Mouse (Mus musculus) cerebellum, postnatal 10 days (tissue): ENCODE measurements around the gene Map2k3.

ENCODE experiments used
- DNase-seq, 2 experiments: peaks; one replicate each; pipeline ENCODE4 v3.0.0; 2021; ENCODE audit warnings: mixed read lengths in 2 of 2

Gene Map2k3

DNA sequence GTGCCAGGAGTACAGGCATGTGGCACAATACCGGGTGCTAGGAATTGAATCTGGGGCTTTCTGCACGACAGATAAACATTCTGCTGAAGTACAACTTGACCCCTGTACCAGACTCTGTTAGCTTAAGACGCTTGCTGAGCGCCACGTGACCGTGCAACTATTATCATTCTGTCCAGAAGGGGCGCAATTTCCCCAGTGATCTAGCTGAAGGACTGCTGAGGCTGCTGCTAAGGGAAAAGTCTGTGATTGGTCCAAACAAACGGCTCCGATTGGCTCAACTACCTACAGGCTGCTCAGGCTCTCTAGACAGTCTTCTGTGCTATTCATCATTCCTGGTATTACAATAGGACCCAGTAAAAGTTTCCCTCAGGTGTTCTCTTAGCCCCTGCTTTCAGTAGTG, 4.6 kb upstream of the Map2k3 start:
- peak; percentile 94 to 97 for DNase-seq

DNA sequence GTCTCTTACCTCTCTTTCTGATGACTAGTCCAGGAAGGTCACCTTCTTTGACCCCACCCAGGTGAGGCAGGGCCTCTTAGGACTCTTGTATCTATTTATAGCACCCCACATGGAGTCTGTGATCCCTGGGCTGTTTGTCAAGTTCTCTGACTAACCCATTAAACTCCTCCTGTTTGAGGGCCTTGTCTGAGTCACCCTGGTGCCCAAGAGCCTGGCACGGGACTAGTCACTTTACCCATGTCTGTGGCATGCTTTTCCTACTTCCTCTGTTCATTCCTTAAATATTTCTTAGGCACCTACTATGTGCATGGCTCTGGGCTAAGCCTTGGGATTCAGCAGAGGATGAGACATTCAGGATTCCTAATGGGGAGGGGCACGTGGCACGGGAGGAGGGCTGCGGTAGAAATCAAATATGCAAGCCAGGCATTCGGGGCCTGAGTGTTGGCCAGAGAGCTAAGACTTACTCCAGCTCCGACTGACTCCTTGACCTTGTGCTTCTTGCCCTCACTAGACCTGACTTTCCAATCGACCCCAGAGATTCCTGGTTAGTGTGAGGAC, 1.0 kb upstream of the Map2k3 start:
- DNase-seq: no peak

DNA sequence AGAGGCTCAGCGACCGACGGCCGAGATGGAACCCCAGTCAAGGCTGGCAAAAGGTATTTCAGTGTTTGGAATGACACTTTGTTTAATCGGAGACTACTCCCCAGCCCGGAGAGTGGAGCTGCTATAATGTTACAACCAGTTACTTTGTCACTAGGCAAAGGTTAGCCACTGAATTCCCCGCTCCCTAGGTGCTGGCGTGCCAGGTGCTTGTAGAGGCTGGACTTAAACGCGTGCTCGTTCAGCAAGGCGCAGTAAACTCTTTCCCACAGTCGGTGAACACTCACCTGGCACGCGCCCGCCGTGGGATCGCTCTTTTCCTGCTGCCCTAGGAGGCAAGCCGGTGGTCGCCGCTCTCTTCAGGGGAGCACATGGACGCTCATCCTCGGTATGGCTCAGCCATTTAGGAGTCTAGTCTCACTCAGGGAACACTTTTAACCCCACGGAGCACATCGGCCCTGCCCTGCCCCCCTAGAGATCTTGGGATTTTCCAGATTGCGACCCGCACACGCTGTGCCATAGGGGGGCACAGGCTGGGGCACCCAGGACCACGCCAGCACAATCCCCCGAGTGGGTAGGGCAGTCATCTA, 458 bp upstream of the Map2k3 start:
- peak in 1 of 2 experiments; percentile 56 for DNase-seq

DNA sequence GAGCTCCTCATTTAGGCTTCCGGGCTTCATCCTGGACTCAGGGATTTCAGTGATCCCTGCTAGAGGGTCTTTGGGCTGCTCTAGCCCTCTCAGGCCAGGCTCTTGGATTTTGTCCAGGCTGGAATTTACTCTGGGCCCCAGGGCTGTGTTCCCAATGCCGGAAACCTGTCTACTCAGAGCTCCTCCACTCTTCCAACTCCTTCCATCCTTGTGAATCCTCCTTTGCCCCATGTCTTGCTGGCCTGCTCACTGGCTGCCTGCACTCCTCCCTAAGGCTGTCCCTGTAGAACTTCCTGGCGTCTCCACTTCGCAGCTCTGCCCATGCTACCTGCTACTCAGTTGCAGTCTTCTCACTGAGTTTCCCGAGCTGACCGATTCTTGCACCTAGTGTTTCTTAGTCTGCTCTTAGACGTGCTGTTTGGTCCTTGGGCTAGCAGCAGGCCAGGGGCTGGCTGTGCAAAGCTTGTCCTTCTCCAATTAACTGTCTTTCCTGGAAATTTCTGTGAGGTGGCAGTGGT, 729 bp downstream of the Map2k3 start:
- DNase-seq: peak in 1 of 2 experiments; percentile 43

DNA sequence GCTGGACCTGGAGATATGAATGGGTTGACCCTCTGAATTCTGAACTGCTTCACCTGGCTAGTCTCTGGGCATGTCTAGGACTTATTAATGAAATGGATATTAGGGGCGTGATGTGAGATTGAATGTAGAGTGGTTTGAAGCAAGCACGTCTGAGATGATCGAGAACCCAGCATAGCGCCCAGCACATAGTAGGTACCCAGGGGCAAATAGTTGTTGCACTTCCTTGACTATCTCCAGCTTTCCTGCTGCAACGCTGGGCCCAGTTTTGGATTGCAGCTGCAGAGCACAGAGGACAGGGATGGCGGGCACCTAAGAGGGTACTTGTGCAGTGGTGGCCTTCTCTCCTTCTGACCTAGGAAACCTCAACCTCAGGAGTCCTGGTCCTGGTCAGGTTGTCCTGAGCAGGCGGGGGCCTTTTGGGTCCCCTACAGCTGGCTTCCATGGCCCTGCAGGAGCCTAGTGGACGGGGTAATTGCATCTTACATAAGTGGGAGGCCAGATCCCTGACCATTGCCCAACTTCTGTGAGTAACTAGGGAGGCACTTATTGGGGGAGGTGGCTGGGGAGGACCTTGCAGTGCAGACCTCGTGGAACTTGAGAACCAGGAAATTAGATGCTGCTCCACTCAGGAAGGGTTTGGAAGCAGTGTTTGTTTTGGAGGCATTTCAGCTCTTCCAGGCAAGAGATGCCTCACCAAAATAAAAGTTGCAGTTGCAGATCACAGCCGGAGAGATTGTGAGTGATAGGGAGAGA, 1.5 kb downstream of the Map2k3 start:
- DNase-seq: no peak

DNA sequence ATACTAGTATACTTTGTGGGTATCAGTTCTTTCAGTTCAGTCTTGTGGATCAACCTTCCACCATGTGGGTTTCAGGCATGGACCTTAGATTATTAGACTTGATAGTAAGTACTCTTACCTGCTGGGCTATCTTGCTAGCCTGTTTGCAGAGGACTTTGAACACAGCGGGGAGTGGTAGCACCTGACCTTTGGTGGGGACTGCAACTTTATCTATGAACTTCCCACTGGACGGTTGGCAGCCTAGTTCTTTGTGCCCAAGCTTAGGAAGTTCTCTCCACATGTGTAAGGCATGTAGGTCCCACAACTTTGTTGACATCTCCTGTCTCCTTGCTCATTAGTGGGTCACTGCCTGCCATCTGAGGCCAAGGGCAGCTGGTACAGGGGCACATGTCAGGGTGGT, 3.0 kb downstream of the Map2k3 start:
- no peak for DNase-seq

DNA sequence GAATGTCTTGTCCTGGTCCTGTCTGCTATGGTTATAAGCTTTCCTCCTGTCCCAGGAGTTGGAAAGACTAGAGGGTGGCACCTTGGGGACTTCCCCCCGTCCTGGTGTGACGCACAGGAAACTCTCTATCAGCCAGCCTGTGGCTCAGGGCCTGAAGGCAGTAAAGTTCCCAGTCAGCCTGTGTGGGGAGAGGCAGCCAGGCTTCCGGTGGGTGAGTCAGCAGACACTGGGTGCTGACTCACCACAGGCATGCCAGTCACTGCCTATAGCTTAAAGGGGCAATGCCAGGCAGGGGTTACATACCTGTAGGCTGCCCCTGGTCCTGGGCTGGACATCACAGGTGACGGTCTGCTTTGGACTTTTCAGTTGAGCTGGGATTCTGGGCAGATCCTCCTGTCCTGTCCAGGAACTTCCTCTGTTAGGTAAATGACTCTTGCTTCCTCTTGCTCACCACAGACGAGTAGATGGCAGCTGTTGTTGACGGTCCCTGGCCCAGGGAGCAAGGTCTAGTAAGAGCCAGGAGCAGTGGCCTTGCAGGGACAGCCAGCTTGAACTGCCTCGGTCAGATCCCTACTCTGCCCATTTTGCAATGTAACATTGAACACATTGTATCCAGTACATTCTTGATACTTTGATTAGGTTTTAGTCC, 3.6 kb downstream of the Map2k3 start:
- DNase-seq: no peak

DNA sequence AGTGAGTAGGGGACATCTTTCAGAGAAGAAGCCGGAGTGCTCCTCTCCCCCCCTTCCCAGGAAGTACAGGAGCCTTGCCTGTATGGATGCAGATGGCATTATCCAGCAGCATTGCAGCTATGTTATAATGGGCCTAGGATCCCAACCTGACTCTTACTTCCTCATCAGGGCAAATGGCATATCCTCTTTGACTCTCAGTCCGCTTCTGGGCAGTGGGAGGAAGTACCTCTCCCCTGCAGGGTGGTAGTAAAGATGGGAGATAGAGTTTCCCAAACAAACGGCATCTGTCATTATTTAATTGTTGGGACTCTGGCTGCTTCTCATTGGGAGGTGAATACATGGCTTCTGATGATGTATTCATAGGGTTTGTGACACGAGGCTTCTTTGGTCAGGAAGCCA, 4.1 kb downstream of the Map2k3 start:
- no peak for DNase-seq

DNA sequence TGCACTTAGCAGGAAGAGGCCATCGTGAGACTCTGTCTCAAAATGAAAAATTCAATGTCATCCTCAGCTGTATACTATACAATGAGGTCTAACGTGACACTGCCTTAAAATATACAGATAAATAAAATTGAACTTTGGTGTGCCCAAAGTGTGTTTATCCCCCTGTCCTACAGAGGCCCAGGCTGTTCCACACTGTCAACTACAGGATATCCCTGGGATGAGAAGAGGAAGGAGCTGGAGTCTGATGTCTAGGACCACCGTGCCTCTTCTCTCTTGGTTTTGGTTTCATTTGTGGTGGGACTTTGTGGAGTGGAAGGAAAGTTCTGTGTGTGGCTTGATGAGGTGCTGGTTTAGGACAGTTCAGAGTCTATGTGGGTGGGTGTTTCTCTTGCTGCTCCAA, 5.8 kb downstream of the Map2k3 start:
- DNase-seq: no peak

DNA sequence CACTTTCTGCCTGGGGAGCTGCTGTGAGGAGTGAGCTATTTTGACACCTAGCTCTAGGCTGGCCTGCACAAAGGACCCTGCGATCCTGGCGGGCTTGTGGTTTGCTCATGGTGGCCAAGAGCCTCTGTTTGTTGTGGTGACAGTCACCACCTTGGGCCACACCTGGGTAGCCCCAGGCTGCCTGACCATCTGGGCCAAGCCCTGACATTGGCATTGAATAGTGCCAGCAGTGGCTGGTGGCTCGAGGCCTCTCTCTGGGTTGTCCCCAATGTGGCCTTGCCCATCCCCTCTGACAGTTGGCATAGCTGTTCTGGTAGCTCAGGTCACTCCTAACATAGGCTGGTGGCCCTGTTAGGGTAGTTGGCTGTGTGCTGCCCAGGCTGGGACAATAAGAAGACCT, 7.7 kb downstream of the Map2k3 start:
- DNase-seq: peak; percentile 47 to 48

DNA sequence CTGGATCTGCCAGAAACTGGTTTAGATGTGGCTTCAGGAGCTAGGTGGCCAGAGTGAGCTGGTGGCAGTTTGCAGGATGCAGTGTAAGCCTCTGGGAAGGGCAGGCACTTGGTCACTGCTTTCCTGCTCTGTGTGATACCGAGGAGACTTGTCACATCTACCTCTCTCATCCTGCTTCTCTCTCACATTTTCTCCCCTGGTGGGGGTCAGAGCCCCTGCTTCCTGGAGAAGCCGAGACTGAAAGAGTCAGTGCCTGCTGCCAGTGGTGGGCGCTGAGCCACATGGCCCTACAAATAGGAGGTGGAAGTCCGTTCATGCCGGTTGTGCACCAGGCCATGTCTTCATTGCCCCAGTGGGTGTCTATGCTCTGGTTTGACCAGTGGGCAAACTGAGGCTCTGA, 8.7 kb downstream of the Map2k3 start:
- no peak for DNase-seq

DNA sequence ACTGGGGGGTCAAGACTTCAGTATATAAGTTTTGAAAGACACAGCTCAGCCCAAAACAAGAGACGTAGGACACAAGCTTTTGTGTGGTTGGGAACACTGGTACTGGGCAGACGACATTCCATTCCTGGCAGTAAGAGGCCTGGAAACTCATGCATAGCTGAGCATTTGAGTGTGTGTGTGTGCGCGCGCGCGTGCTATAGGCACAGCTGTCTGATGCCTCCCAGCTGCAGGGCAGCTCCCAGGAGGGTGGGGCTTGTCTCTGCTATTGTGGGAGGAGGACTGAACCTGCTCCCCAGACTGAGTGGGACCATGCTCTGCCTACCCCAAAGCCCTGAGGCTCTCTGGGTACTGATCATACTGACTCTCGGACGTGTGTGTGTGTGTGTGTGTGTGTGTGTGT, 9.5 kb downstream of the Map2k3 start:
- no peak for DNase-seq

DNA sequence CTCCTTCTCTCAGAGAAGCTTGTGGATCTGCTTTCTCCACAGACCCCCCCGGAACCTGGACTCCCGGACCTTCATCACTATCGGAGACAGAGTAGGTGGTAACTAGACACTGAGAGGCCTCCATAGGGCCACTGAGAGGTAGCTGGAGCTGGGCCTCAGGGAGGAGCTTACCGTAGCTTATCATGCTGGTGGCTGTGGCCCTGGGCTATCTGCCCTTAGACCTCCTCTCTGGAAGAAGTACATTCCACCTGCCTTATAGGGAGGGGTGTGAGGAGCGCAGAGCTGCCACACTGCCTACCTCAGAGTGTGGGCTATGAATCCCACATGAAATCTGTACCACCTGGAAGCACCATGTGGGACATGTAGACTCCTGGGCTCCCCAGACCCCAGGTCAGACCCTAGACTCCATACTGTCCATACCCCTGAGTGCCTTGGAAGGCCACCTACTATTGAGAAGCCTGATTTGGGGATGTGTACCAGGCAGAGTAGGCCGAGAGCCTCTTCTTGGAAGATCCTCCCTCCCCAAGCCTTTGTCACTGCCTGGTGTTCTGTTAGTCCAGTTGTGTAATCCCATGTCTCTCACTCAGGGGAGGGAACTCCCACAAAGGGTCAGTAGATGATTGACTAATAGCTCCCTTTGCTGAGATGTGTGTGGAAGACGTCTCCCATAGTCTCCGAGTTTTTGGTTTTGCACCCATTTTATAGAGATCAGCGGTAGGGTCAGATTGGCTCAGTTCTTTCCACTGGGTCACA, 10.6 kb downstream of the Map2k3 start:
- DNase-seq: no peak

DNA sequence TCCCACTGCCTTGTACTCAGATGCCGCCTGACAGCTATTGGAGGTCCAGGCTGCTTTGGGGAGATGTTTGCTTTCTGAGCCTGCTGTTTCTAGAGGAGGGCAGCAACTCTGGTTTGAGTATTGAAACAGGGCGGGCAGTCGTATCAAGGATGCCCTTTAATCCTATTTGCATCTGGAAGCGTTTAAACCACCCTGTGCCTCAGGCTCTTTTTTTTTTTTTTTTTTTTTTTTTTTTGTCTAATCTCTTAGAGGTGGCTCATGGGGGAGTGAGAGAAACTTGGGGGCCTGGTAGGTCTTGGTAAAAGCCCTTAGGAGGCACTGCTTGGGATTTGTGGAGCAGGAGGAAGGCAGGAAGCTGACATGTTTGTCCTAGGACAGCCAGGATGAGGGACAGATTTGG, 13.2 kb downstream of the Map2k3 start:
- no peak for DNase-seq

DNA sequence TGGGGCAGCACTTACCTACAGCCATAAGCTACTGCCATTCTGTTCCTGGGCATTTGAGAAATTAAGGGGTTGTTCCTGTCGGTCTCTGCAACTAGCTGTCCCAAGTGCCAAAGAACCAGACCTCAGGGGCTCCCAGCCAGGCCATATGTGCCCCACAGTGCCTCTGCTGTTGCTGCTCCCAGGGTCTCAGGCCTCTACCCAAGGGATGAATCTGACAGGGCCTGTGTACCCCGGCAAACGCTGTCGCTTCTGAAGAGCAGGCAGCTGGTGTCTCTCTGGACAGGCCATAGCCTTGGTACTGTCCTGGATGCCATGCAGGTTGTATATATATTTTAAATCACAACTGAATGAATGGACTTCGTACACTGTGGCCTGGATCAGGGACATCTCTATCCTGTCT, 20.1 kb downstream of the Map2k3 start:
- DNase-seq: no peak

DNA sequence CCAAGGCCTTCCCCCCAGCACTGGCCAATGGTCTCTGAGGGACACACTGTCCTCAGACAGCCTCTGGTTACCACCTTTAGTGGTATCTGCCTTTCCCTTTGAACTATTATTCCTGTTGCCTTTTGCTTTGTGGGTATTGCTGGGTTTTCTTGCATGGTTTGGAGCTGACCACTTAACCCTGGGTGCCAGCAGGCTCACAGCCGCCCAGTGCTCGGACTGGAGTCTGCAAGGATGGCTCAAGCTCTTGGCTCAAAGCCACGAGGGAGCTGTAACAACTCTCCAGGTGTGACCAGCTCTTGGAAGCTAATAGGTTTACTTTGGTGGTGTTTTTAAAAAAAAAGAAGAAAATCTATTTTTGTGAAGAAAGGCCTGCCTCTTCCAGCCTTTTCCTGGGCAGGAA, 20.5 kb downstream of the Map2k3 start:
- DNase-seq: peak in 1 of 2 experiments; percentile 35

DNA sequence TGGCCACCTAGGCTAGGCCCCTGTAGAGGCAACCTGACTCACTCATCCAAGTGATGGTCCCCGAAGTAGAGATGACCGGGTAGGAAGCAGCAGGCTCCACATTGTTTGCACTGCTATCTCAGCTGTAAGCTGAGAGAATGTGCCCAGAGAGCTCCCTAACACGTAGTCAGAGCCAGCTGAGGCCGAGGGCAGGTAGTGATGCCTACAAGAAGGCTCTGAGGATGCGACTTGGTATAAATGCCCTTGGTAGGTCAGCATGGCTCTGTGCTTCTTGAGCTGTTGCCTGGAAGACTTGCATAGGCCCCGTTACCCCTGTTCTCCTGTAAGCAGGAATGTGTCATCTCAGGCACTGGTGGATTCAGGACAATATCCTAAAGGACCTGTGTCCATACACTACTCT, 21.2 kb downstream of the Map2k3 start:
- DNase-seq: no peak

DNA sequence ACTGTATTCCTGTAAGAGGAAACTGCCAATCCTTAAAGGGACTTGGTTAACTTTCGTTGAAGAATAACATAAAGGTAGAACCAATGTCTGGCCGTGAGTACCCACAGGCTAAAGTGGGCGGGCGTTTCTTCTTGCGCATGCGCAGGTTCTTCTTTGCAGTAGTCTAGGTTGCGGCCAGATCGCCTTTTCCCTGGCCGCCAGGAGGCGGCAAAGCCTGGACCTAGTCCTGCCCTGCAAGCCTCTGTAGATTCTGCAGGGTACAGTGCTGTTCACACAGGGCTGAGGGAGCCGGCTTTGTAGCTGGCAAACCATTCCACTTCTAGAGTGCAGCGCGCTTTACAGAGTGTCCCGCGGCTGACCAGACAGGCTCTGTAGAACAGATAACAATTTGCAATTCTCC, 22.0 kb downstream of the Map2k3 start:
- DNase-seq: peak; percentile 97 to 98

DNA sequence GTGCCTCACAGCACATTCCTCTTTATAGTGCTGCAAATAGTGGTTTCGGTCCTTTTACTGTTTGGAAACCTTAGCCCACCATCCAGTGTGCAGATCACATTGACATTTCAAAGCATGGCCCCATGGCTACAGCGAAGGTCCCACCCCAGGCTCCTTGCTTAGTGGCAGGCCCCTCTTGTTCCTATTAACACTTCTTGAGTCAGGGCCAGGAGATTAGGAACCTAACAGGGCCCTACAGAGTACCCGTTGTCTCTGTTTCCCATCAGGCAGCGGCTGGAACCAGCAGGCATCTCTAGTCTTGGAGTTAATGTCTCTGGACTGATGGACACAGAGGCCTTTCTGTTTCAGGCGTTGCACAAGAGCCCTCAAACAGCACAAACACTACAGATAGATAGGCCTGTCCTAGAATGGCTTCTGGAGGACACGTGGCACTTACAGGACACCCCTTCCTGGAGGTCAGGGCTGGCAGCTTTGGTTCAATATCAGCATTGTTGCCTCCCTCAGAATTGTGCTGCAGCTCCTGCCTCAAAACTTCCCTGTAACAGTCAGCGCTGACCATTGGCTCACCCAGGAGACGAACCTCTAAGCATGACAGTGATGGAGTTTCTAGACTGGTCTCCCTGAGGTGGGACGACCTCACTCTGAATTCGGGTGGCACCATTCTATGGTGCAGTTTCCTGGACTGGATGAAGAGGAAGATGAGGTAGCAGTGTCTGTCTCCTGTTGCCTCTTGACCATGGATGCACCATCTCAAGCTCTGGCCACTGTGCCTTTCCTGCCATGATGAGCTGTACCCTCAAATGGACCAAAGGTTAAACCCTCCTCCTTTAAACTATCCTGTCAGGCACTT, 22.6 kb downstream of the Map2k3 start:
- peak in 1 of 2 experiments; percentile 35 for DNase-seq

DNA sequence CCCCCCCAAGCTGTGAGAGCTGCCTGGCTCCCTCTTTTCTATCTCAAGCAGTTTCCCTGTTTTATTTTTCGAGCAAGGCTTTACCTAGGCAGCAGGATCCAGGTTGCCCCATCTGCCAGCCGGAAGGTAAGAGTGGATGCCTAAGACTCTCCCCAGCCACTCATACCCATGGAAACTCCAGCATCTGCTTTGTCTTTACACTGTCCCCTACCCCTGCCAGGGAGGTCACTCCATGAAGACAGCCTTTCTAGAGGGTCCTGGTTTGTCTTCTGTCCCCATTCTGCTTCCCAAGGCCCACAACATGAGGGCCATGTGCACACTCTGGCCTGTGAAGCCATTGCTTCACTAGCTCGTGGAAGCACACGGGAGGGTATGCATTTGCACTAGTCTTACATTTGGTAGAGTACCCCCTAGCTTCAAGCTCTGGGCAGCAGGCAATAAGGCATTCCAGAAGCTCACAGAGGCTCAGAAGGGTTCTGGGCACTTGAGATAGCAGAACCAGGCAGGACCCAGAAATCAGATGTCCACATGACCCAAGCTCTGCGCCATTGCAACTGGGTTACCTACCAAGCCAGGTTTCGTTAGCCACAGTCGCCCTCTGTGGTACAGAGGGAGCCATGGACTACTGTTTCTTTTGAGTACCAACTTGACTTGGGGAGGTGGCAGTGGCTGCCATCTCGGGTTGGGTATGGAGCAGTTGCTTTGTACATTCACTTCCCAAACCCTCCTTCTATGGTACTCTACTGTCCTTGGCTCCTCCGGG, 24.0 kb downstream of the Map2k3 start:
- peak in 1 of 2 experiments; percentile 7 for DNase-seq

DNA sequence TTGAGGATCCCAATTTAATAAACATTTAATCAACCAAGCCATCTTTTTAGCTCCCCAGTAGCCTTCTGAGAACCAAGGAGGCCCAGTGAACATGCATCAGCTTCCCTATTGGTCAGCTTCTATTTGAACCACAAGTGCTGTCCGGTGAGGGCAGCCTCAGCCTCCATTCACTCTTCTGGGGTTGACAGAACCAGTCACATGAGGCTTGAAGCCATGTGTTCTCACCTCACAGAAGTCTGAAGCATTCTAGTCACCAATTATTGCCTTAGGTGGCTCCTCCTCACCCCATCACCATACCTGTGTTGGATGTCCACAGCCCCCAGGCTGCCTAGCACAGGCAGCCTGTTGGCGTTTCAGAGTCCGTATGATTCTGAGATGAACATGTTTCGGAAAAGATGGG, 27.1 kb downstream of the Map2k3 start:
- no peak for DNase-seq
